Mouse (Mus musculus): ENCODE data around the gene Kcnq4. TPM values are rescaled to one million over a fixed set of nuclear protein-coding genes. Genes with fewer than 3 reads are reported as not detected.

Gene Kcnq4
- total RNA-seq, 1 experiment, result 0.45 TPM

GRCm38 (mm10) chr4:120668551-120668950, 79.9 kb downstream of the Kcnq4 start:
- Histone ChIP-seq H3K4me3 (ENCODE audit: insufficient read depth in 1 of 2, low read depth in 1 of 2, low read length in 2 of 2, poor library complexity in 1 of 2, severe bottlenecking in 1 of 2) (no peak overlapping the region), H3K4me1 (ENCODE audit: control insufficient read depth in 2 of 2, insufficient read depth in 2 of 2, low read length in 2 of 2, poor library complexity in 1 of 2) (peaks cover 0 to 3% of the 10 kb centered on the region in 2 experiments; a peak in 1 of 4 replicates), H3K9ac (ENCODE audit: insufficient read depth, low read depth, low read length, poor library complexity, severe bottlenecking) (no peak overlapping the region), H3K36me3 (ENCODE audit: control insufficient read depth, insufficient read depth, low read length, poor library complexity, severe bottlenecking) (no peaks in the 10 kb centered on the region), H3K9me3 (ENCODE audit: control insufficient read depth, insufficient read depth, low read depth, low read length) (no peaks in the 10 kb centered on the region), H3K27ac (ENCODE audit: insufficient read depth, low read depth, low read length, poor library complexity, severe bottlenecking) (no peak overlapping the region)
- TF ChIP-seq ZNF384 (IDR thresholded peaks at IDR 0.05; ENCODE audit: low read depth, low read length), result no peak
- TF ChIP-seq ZC3H11A (IDR thresholded peaks at IDR 0.05; ENCODE audit: borderline replicate concordance, low read depth, low read length), result no peak
- no peak for TF ChIP-seq MAFK (IDR thresholded peaks at IDR 0.05; ENCODE audit: insufficient read depth, low read depth, low read length)
- TF ChIP-seq CHD2 (IDR thresholded peaks at IDR 0.05; ENCODE audit: low read depth, low read length), result no peak
- TF ChIP-seq HCFC1 (IDR thresholded peaks at IDR 0.05; ENCODE audit: borderline replicate concordance, insufficient read depth, low read length), result no peak
- DNase-seq (ENCODE audit: low read depth, low spot score), result no peak
- in situ Hi-C loops (cut with MboI; ENCODE audit: low sequenced_read_pairs in 2 of 2, unreplicated experiment in 2 of 2), result no loop called here

- Histone ChIP-seq H3K27ac (ENCODE audit: insufficient read depth, low read depth, low read length, poor library complexity, severe bottlenecking) (no peak overlapping the region), H3K4me1 (ENCODE audit: control insufficient read depth in 2 of 2, insufficient read depth in 2 of 2, low read length in 2 of 2, poor library complexity in 1 of 2) (peaks cover 0 to 3% of the 10 kb centered on the region in 2 experiments; a peak in 1 of 4 replicates), H3K4me3 (ENCODE audit: insufficient read depth in 1 of 2, low read depth in 1 of 2, low read length in 2 of 2, poor library complexity in 1 of 2, severe bottlenecking in 1 of 2) (peak overlapping the region; percentile 58 to 90), H3K9me3 (ENCODE audit: control insufficient read depth, insufficient read depth, low read depth, low read length) (no peaks in the 10 kb centered on the region), H3K9ac (ENCODE audit: insufficient read depth, low read depth, low read length, poor library complexity, severe bottlenecking) (peak overlapping the region; percentile 8), H3K36me3 (ENCODE audit: control insufficient read depth, insufficient read depth, low read length, poor library complexity, severe bottlenecking) (no peaks in the 10 kb centered on the region)
- no peak for DNase-seq (ENCODE audit: low read depth, low spot score)
- TF ChIP-seq CHD2 (IDR thresholded peaks at IDR 0.05; ENCODE audit: low read depth, low read length), result no peak
- TF ChIP-seq MAFK (IDR thresholded peaks at IDR 0.05; ENCODE audit: insufficient read depth, low read depth, low read length), result no peak
- TF ChIP-seq HCFC1 (IDR thresholded peaks at IDR 0.05; ENCODE audit: borderline replicate concordance, insufficient read depth, low read length), result no peak
- no peak for TF ChIP-seq ZC3H11A (IDR thresholded peaks at IDR 0.05; ENCODE audit: borderline replicate concordance, low read depth, low read length)
- TF ChIP-seq ZNF384 (IDR thresholded peaks at IDR 0.05; ENCODE audit: low read depth, low read length), result no peak
- in situ Hi-C loops (cut with MboI; ENCODE audit: low sequenced_read_pairs in 2 of 2, unreplicated experiment in 2 of 2), result no loop called here
Observed at GRCm38 (mm10) chr4:120667555-120667954, 80.9 kb downstream of the Kcnq4 start.

GRCm38 (mm10) chr4:120667045-120667501, 81.3 kb downstream of the Kcnq4 start:
- Histone ChIP-seq H3K4me1 (ENCODE audit: control insufficient read depth in 2 of 2, insufficient read depth in 2 of 2, low read length in 2 of 2, poor library complexity in 1 of 2) (peaks cover 0 to 3% of the 10 kb centered on the region in 2 experiments; a peak in 1 of 4 replicates), H3K27ac (ENCODE audit: insufficient read depth, low read depth, low read length, poor library complexity, severe bottlenecking) (no peak overlapping the region), H3K4me3 (ENCODE audit: insufficient read depth in 1 of 2, low read depth in 1 of 2, low read length in 2 of 2, poor library complexity in 1 of 2, severe bottlenecking in 1 of 2) (peak overlapping the region; percentile 58 to 90), H3K9me3 (ENCODE audit: control insufficient read depth, insufficient read depth, low read depth, low read length) (no peaks in the 10 kb centered on the region), H3K9ac (ENCODE audit: insufficient read depth, low read depth, low read length, poor library complexity, severe bottlenecking) (peak overlapping the region; percentile 8), H3K36me3 (ENCODE audit: control insufficient read depth, insufficient read depth, low read length, poor library complexity, severe bottlenecking) (no peaks in the 10 kb centered on the region)
- in situ Hi-C loops (cut with MboI; ENCODE audit: low sequenced_read_pairs in 2 of 2, unreplicated experiment in 2 of 2), result no loop called here
- no peak for DNase-seq (ENCODE audit: low read depth, low spot score)
- TF ChIP-seq ZC3H11A (IDR thresholded peaks at IDR 0.05; ENCODE audit: borderline replicate concordance, low read depth, low read length) (no peak), MAFK (IDR thresholded peaks at IDR 0.05; ENCODE audit: insufficient read depth, low read depth, low read length) (no peak), HCFC1 (IDR thresholded peaks at IDR 0.05; ENCODE audit: borderline replicate concordance, insufficient read depth, low read length) (no peak), ZNF384 (IDR thresholded peaks at IDR 0.05; ENCODE audit: low read depth, low read length) (no peak), CHD2 (IDR thresholded peaks at IDR 0.05; ENCODE audit: low read depth, low read length) (no peak)

- Histone ChIP-seq H3K4me1 (ENCODE audit: control insufficient read depth in 2 of 2, insufficient read depth in 2 of 2, low read length in 2 of 2, poor library complexity in 1 of 2) (peaks cover 0 to 3% of the 10 kb centered on the region in 2 experiments; a peak in 1 of 4 replicates), H3K27ac (ENCODE audit: insufficient read depth, low read depth, low read length, poor library complexity, severe bottlenecking) (no peak within 1 kb of the TSS), H3K36me3 (ENCODE audit: control insufficient read depth, insufficient read depth, low read length, poor library complexity, severe bottlenecking) (no peaks in the 10 kb centered on the region), H3K9me3 (ENCODE audit: control insufficient read depth, insufficient read depth, low read depth, low read length) (no peaks in the 10 kb centered on the region), H3K4me3 (ENCODE audit: insufficient read depth in 1 of 2, low read depth in 1 of 2, low read length in 2 of 2, poor library complexity in 1 of 2, severe bottlenecking in 1 of 2) (peak within 1 kb of the TSS; percentile 58 to 90), H3K9ac (ENCODE audit: insufficient read depth, low read depth, low read length, poor library complexity, severe bottlenecking) (peak within 1 kb of the TSS; percentile 8)
- in situ Hi-C loops (cut with MboI; ENCODE audit: low sequenced_read_pairs in 2 of 2, unreplicated experiment in 2 of 2), result no loop called here
- DNase-seq (ENCODE audit: low read depth, low spot score), result peak; percentile 99
- TF ChIP-seq ZNF384 (IDR thresholded peaks at IDR 0.05; ENCODE audit: low read depth, low read length) (peak; percentile 81), HCFC1 (IDR thresholded peaks at IDR 0.05; ENCODE audit: borderline replicate concordance, insufficient read depth, low read length) (no peak)
Observed at GRCm38 (mm10) chr4:120666358-120667024, 81.9 kb downstream of the Kcnq4 start, which contains the start of gene Cited4. Gene Cited4, plus strand, starts transcription at chr4:120666572.

All from ES-E14 (cell line).